Mouse (Mus musculus) E14TG2a.4 (cell line): Measurements from ENCODE around the gene Pcsk1n.

Source experiments
- H3K27me3 ChIP-seq: 2 replicates; pipeline ENCODE4 v1.6.1; 2014; ENCODE audit warnings: low read length, control low read depth; ENCODE audit not compliant: insufficient read depth
- H3K36me3 ChIP-seq: 2 replicates; pipeline ENCODE4 v1.6.1; 2014; ENCODE audit warnings: low read length, control low read depth; ENCODE audit not compliant: insufficient read depth
- H3K4me1 ChIP-seq: replicated peaks from 2 replicates; pipeline ENCODE4 v1.6.1; 2014; ENCODE audit warnings: low read depth, low read length, control low read depth
- H3K4me3 ChIP-seq: replicated peaks from 2 replicates; pipeline ENCODE4 v1.5.1; 2014; ENCODE audit warnings: mild to moderate bottlenecking, low read length
- H3K9me3 ChIP-seq: 2 replicates; pipeline ENCODE4 v1.6.1; 2014; ENCODE audit warnings: low read length, control low read depth
- CTCF ChIP-seq: conservative IDR thresholded peaks from 2 replicates; pipeline ENCODE4 v1.5.1; 2014; ENCODE audit warnings: low read length
- NANOG ChIP-seq: IDR thresholded peaks from 2 replicates; pipeline ENCODE4 v1.6.1; 2014; ENCODE audit warnings: borderline replicate concordance, low read length, mixed read lengths
- POU5F1 ChIP-seq: IDR thresholded peaks from 2 replicates; pipeline ENCODE4 v1.6.1; 2014; ENCODE audit warnings: low read length, borderline replicate concordance

Pcsk1n gene

DNA sequence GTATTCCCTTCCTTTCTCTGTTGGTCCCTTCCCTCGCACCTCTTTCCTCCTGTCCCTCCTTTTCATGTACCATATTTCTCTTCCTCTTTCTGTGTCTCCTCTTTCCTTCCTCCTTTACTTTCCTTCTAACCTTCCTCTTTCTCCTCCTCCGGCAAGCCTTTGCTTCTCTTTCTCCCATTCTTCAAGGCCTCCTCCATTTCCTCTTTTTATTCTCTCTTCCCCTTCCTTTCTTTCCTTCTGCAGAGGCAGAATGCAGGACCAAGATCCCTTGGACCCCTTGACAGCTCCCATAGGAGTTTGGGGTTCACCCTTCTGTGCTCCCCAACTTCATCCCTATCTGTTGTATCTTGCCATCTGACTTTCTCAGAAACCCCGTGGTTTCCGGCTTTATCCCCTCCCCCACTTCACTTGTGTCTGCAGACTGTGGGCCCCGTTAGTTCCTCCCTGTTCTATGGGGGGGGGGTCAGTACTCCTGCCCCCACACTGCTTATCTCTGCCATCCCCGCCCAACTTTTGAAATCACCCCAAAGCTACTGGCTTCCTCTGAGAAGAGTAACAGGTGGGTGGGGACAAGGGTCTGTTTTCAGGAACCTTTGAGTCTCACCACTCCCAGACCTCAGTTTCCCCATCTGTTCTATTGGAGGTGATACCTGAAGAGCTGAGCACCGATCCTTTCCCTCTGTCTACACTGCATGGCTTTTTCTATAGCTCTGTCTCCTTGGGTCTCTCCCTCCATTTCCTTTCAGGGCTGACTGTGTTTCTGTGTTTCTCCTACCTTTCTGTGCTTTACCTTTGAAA, 44.4 kb downstream of the Pcsk1n start:
- Histone ChIP-seq H3K27me3 (no peaks in the 10 kb centered on the region; the same call in 1 of the 2 replicates), H3K9me3 (no peaks in the 10 kb centered on the region), H3K36me3 (no peaks in the 10 kb centered on the region), H3K4me3 (no peak overlapping the region), H3K4me1 (peaks cover 22% of the 10 kb centered on the region)
- TF ChIP-seq NANOG (no peak), CTCF (no peak), POU5F1 (no peak)

DNA sequence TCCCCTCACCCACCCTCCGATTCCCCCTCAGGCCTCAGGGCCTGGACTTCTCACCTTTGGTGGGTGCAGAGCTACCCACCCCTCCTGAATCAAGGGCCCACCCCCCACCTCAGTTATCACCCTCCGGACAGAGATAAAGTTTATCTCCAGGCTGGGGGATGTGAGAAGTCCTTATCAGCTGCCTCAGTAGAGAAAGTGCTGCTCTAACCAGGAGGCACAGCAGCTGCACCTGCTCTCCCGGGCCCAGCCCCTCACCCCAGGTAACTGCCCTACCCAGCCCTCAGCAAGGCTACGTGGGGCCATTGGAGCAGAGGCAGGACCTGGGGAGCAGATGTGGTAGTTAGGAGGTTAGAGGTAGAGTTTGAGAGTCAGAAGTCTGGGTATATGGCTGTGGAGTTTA, 46.5 kb downstream of the Pcsk1n start:
- TF ChIP-seq CTCF, result no peak
- no peak for TF ChIP-seq NANOG
- no peak for TF ChIP-seq POU5F1
- H3K4me3 ChIP-seq, result no peak overlapping the region
- H3K27me3 ChIP-seq, result no peaks in the 10 kb centered on the region; the same call in 1 of the 2 replicates
- H3K4me1 ChIP-seq, result peaks cover 23% of the 10 kb centered on the region
- H3K9me3 ChIP-seq, result no peaks in the 10 kb centered on the region
- H3K36me3 ChIP-seq, result no peaks in the 10 kb centered on the region

DNA sequence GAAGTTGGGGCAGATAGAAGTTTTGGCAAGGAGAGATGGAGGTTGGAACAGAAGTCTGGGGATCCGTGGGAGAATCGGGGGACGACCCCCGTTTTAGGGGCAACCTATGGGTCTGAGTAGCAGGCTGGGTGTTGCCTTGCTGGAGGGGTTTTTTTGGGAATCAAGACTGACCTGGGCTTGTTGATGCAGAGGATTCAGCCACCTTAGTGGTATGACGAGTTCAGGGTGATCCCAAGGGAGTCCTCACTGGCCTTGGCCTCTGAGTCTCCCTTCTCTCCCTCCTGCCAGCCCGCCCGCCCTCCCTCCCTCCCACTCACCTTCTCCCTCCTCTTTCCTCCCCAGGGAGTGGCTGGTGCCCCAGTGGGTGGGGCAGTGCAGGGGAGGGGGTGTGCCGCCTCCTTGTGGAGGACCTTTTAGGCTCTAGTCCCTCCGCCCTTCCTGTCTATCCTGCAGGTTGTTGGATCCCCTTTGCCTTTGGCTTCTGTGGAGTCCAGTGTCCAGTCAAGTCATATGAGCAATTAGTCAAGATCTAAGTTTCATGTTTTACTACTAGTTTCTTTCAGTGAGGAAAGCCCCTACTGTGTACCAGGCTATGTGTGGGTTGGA, 48.1 kb downstream of the Pcsk1n start:
- H3K36me3 ChIP-seq, result no peaks in the 10 kb centered on the region
- H3K4me3 ChIP-seq, result no peak overlapping the region
- TF ChIP-seq NANOG (no peak), CTCF (no peak), POU5F1 (no peak)
- no peaks in the 10 kb centered on the region for H3K9me3 ChIP-seq
- no peaks in the 10 kb centered on the region; the same call in 1 of the 2 replicates for H3K27me3 ChIP-seq
- H3K4me1 ChIP-seq, result peaks cover 27% of the 10 kb centered on the region

DNA sequence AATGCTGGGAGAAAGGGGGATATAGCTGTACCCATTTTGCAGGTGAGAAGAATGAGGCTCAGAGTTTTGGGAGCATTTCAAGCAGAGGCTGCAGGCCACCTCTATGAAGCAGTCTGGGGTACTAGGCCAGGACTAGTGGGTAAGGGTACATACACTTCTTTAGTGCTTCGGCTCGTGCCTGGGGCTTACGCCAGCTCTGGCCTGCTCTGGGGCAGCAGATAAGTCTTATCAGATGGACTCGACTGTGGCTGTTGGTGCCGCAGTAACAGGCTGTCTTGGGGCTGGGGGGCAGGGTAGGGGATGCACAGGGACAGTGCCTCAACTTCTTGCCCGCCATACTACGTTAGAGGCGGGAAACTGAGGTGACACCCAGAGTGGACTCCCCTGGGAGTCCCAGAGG, 48.6 kb downstream of the Pcsk1n start:
- Histone ChIP-seq H3K9me3 (no peaks in the 10 kb centered on the region), H3K4me3 (no peak overlapping the region), H3K27me3 (no peaks in the 10 kb centered on the region; the same call in 1 of the 2 replicates), H3K4me1 (peaks cover 27% of the 10 kb centered on the region), H3K36me3 (no peaks in the 10 kb centered on the region)
- TF ChIP-seq NANOG, result no peak
- TF ChIP-seq CTCF, result no peak
- TF ChIP-seq POU5F1, result no peak

DNA sequence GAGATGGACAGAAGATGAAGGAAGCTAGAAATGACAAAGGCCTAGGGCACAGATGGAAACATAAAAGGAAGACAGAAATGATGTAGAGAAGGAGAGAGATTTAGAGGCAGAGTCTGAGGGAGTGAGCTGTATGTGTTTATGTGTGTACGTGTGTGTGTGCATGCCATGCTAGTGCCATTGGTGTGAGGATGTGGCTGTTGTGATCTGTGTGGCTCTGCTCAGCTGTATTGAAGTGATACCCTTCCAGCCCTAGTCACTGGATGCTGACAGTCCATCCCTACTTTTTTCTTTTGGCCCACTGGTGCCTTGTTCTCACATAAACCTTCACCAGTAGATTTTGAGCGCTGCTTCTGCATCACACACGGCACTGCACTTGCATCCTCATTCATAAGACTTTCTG, 49.3 kb downstream of the Pcsk1n start:
- Histone ChIP-seq H3K36me3 (no peaks in the 10 kb centered on the region), H3K4me3 (no peak overlapping the region), H3K4me1 (peaks cover 27% of the 10 kb centered on the region), H3K9me3 (no peaks in the 10 kb centered on the region), H3K27me3 (no peaks in the 10 kb centered on the region; the same call in 1 of the 2 replicates)
- TF ChIP-seq POU5F1 (no peak), NANOG (no peak), CTCF (no peak)

DNA sequence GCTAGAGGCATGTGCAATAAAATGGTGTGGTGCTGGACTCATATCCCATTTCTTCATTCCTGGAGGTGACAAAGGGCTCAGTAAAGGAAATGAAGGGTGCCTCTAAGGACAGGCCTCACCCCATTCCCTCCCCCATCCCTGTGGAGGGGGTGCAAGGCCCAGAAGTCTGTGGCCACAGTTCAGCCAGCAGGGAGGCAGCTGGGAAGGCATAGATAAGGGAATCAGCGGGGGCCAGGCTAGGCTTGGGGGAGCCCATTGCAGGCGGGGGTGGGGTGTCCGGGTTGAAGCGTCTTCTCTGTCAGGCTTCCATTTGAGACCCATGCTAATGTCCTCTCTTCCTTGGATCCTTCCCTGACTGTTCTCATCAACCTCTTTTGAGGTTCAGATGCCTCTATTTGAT, 51.7 kb downstream of the Pcsk1n start:
- H3K9me3 ChIP-seq, result no peaks in the 10 kb centered on the region
- peaks cover 23% of the 10 kb centered on the region for H3K4me1 ChIP-seq
- TF ChIP-seq POU5F1, result no peak
- TF ChIP-seq NANOG, result no peak
- no peak for TF ChIP-seq CTCF
- no peaks in the 10 kb centered on the region for H3K27me3 ChIP-seq
- no peak overlapping the region for H3K4me3 ChIP-seq
- no peaks in the 10 kb centered on the region for H3K36me3 ChIP-seq
